Mouse (Mus musculus): ENCODE results near the gene Sp1. TPM values are rescaled to one million over a fixed set of nuclear protein-coding genes. Genes with fewer than 3 reads are reported as not detected.

Gene Sp1
- total and polyA plus RNA-seq, 3 experiments, result 16.3 to 92.3 (median 47.2) TPM

DNA sequence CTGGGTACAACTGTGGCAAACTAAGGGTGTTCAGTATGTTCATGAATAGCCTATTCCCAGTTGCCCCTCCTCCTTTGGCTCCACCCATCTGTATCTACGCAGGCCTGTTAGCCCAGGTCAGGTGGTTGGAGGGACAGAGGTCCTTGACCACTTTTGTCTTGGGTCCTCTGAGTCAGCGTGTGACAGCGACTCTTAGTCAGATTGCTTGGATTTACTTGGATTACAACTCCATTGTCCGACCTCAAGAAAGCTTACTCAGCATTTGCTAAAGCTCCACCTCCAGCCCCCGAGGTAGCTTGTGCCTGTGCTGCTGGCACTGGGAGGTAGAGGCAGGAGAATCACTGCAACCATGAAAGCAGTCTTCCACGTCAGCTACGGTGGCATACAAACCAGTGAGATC lies 45.0 kb downstream of the Sp1 start:
- no peak overlapping the region for H3K4me3 ChIP-seq (ENCODE audit: control insufficient read depth in 1 of 2, insufficient read depth in 1 of 2, low read depth in 2 of 2, low read length in 2 of 2)
- no peaks in the 10 kb centered on the region; the same call in 1 of the 2 replicates for H3K79me2 ChIP-seq (ENCODE audit: control insufficient read depth, insufficient read depth, low read length, poor library complexity)
- H3K9ac ChIP-seq (ENCODE audit: control insufficient read depth, low read depth, low read length, poor library complexity, severe bottlenecking), result no peak overlapping the region
- H3K36me3 ChIP-seq (ENCODE audit: control insufficient read depth in 1 of 2, insufficient read depth in 2 of 2, low read length in 2 of 2), result peaks cover 0 to 6% of the 10 kb centered on the region in 2 experiments; a peak in 1 of 4 replicates
- no peaks in the 10 kb centered on the region for H3K9me3 ChIP-seq (replicated peaks; ENCODE audit: insufficient read depth, low read length)
- H3K27ac ChIP-seq (ENCODE audit: control insufficient read depth, low read depth, low read length), result no peak overlapping the region
- DNase-seq (ENCODE audit: low read depth, low spot score), result no peak
- H3K27me3 ChIP-seq (ENCODE audit: control insufficient read depth in 1 of 2, insufficient read depth in 2 of 2, low read length in 2 of 2), result no peaks in the 10 kb centered on the region
- peaks cover 2 to 16% of the 10 kb centered on the region in 2 experiments; a peak in 3 of 4 replicates for H3K4me1 ChIP-seq (ENCODE audit: control insufficient read depth in 1 of 2, insufficient read depth in 2 of 2, low read length in 2 of 2)
- TF ChIP-seq TAL1 (IDR thresholded peaks at IDR 0.05; ENCODE audit: low read length) (no peak), MAFK (IDR thresholded peaks at IDR 0.05; ENCODE audit: borderline replicate concordance, low read depth, low read length) (peak; percentile 71)

DNA sequence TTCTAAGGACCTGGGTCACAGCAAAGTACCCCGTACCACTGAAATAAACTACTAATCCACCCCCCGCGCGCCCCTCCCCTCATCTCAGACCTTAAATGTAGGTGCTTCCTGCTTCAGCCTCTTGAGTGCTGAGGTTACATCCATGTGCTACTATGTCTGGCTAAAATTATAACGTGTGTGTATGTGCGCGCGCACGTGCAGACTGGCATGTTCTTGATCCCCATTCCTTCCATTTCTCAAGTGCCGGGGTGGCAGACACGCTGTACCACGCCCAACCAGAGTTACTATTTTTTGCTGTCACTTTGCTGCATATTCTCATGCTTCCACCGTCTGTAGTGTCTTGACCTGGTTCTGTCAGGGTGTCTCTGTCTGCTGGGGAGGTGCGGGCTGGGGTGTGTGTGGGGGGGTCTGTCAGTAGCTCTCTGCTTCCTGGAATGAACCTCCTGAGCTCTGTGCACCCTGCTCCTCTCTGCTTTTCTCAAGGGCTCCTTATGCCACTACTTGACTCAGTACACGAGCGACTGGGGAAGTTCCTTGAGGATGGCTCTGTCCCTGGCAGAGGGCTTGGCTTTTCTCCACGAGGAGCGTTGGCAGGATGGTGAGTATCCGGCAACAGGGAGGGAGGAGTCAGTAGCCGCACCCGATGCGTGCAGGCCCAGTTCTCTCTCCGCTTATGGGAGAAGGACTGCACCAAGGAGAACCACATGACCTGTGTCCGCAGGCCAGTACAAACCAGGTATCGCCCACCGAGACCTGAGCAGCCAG lies 45.9 kb downstream of the Sp1 start:
- H3K36me3 ChIP-seq (ENCODE audit: control insufficient read depth in 1 of 2, insufficient read depth in 2 of 2, low read length in 2 of 2), result peaks cover 0 to 3% of the 10 kb centered on the region in 2 experiments; a peak in 1 of 4 replicates
- H3K27ac ChIP-seq (ENCODE audit: control insufficient read depth, low read depth, low read length), result no peak overlapping the region
- H3K9ac ChIP-seq (ENCODE audit: control insufficient read depth, low read depth, low read length, poor library complexity, severe bottlenecking), result no peak overlapping the region
- TF ChIP-seq TCF12 (IDR thresholded peaks at IDR 0.05; ENCODE audit: low read depth, low read length), result no peak
- H3K27me3 ChIP-seq (ENCODE audit: control insufficient read depth in 1 of 2, insufficient read depth in 2 of 2, low read length in 2 of 2), result no peaks in the 10 kb centered on the region
- no peaks in the 10 kb centered on the region; the same call in 1 of the 2 replicates for H3K79me2 ChIP-seq (ENCODE audit: control insufficient read depth, insufficient read depth, low read length, poor library complexity)
- no peaks in the 10 kb centered on the region for H3K9me3 ChIP-seq (replicated peaks; ENCODE audit: insufficient read depth, low read length)
- DNase-seq (ENCODE audit: low read depth, low spot score), result no peak
- no peak overlapping the region for H3K4me3 ChIP-seq (ENCODE audit: control insufficient read depth in 1 of 2, insufficient read depth in 1 of 2, low read depth in 2 of 2, low read length in 2 of 2)
- H3K4me1 ChIP-seq (ENCODE audit: control insufficient read depth in 1 of 2, insufficient read depth in 2 of 2, low read length in 2 of 2), result peaks cover 0 to 13% of the 10 kb centered on the region in 2 experiments; a peak in 2 of 4 replicates

DNA sequence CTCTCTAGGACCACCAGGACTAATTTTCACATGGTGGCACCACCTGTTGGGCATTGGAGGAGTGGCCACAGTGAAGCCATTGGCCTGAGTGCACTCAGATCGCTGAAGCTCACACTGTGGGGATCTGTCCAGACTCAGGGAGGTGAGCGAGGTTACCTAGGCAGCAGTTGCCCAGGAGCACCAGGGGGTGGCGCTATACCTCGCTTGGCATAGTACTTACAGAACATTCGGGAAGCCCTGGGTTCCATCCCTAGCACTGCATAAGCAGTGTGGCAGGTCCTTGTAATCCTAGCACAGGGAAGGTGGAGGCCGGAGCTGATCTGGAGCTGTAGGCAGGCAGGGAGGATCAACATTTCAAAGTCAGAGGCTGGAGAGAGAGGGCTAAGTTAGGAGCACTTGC lies 50.0 kb downstream of the Sp1 start:
- H3K36me3 ChIP-seq (ENCODE audit: control insufficient read depth in 1 of 2, insufficient read depth in 2 of 2, low read length in 2 of 2), result peaks cover 0 to 21% of the 10 kb centered on the region in 2 experiments; a peak in 2 of 4 replicates
- no peaks in the 10 kb centered on the region for H3K9me3 ChIP-seq (replicated peaks; ENCODE audit: insufficient read depth, low read length)
- H3K27me3 ChIP-seq (ENCODE audit: control insufficient read depth in 1 of 2, insufficient read depth in 2 of 2, low read length in 2 of 2), result no peaks in the 10 kb centered on the region
- no peak overlapping the region for H3K27ac ChIP-seq (ENCODE audit: control insufficient read depth, low read depth, low read length)
- DNase-seq (ENCODE audit: low read depth, low spot score), result peak; percentile 78
- TF ChIP-seq KAT2A (conservative IDR thresholded peaks at IDR 0.05; ENCODE audit: low read depth, low read length) (no peak), ZNF384 (IDR thresholded peaks at IDR 0.05; ENCODE audit: low read depth, low read length) (0 out of 2 replicates have a peak, but pooled peaks have one; percentile 12), NRF1 (IDR thresholded peaks at IDR 0.05; ENCODE audit: insufficient read depth, low read depth, low read length, poor library complexity, severe bottlenecking) (no peak), CTCF (IDR thresholded peaks at IDR 0.05 in 2 of 3, conservative IDR thresholded peaks at IDR 0.05 in 1 of 3; ENCODE audit: control insufficient read depth in 1 of 3, insufficient read depth in 1 of 3, low read depth in 2 of 3, low read length in 3 of 3, poor library complexity in 1 of 3, severe bottlenecking in 1 of 3) (peak; percentile 90 to 100 (median 93)), RAD21 (IDR thresholded peaks at IDR 0.05; ENCODE audit: low read depth, low read length) (peak; percentile 46), ZC3H11A (IDR thresholded peaks at IDR 0.05; ENCODE audit: low read depth, low read length) (peak; percentile 47), ZMIZ1 (IDR thresholded peaks at IDR 0.05; ENCODE audit: low read depth, low read length) (no peak), TAL1 (IDR thresholded peaks at IDR 0.05; ENCODE audit: low read length) (no peak), USF2 (IDR thresholded peaks at IDR 0.05; ENCODE audit: borderline replicate concordance in 1 of 2, insufficient read depth in 1 of 2, low read depth in 1 of 2, low read length in 2 of 2) (no peak), SMC3 (IDR thresholded peaks at IDR 0.05; ENCODE audit: low read depth, low read length) (peak; percentile 77), CHD1 (IDR thresholded peaks at IDR 0.05; ENCODE audit: low read depth, low read length) (no peak)
- H3K79me2 ChIP-seq (ENCODE audit: control insufficient read depth, insufficient read depth, low read length, poor library complexity), result peaks cover 2% of the 10 kb centered on the region; the same call in 1 of the 2 replicates
- H3K4me3 ChIP-seq (ENCODE audit: control insufficient read depth in 1 of 2, insufficient read depth in 1 of 2, low read depth in 2 of 2, low read length in 2 of 2), result no peak overlapping the region
- no peak overlapping the region for H3K9ac ChIP-seq (ENCODE audit: control insufficient read depth, low read depth, low read length, poor library complexity, severe bottlenecking)
- peaks cover 5 to 32% of the 10 kb centered on the region in 2 experiments for H3K4me1 ChIP-seq (ENCODE audit: control insufficient read depth in 1 of 2, insufficient read depth in 2 of 2, low read length in 2 of 2)
